Comparison of ENCODE assay signal across 8 mouse cellular contexts in genomic region chr9:106288864-106289263, GRCm38 (mm10). TPM values are rescaled to one million over a fixed set of nuclear protein-coding genes. Genes with fewer than 3 reads are reported as not detected.
A peak's percentile ranks its signal among the peaks of the same experiment; 100 is the strongest.
DNase-seq lines count a peak whose midpoint lies in the region; ATAC-seq lines count a peak whose summit lies in the region.

No protein-coding gene starts in this region.

- H3K9me3 ChIP-seq in limb, embryonic 10.5 days (replicated peaks): no peaks in the 10 kb centered on the region
- H3K9me3 ChIP-seq in midbrain, embryonic 16.5 days (replicated peaks; ENCODE audit: control insufficient read depth, low read length, poor library complexity, severe bottlenecking): no peaks in the 10 kb centered on the region

- 36% methylated on average over 3 of the region's 3 CpGs for WGBS in limb, embryonic 10.5 days
- 25% methylated on average over 3 of the region's 3 CpGs for WGBS in midbrain, embryonic 16.5 days

- peak; percentile 72 for ATAC-seq in midbrain, embryonic 16.5 days

- DNase-seq in 3134 (ENCODE audit: extremely low read depth, insufficient read length, low spot score): peak; percentile 30
- DNase-seq in adrenal gland, adult 18-20 months (ENCODE audit: low spot score in 2 of 2): peak; percentile 62 to 68
- peak; percentile 63 for DNase-seq in embryo, embryonic 9.5 days (ENCODE audit: extremely low spot score)
- peak; percentile 67 to 69 for DNase-seq in gastrocnemius, postnatal 36 days
- peak; percentile 87 for DNase-seq in kidney, adult 18-20 months
- peak; percentile 74 for DNase-seq in limb, embryonic 10.5 days (ENCODE audit: low spot score)
- peak; percentile 86 for DNase-seq in splenic B cell, adult 2 months (ENCODE audit: low read depth, low spot score)

- H3K4me1 ChIP-seq in limb, embryonic 10.5 days: no peaks in the 10 kb centered on the region; the same call in 1 of the 2 replicates
- no peaks in the 10 kb centered on the region for H3K4me1 ChIP-seq in midbrain, embryonic 16.5 days (ENCODE audit: control insufficient read depth, insufficient read depth, low read length)

- H3K4me2 ChIP-seq in midbrain, embryonic 16.5 days (ENCODE audit: low read length): no peak overlapping the region

- peaks cover 76% of the 10 kb centered on the region for H3K36me3 ChIP-seq in limb, embryonic 10.5 days
- H3K36me3 ChIP-seq in midbrain, embryonic 16.5 days (ENCODE audit: control insufficient read depth, insufficient read depth, low read length): no peaks in the 10 kb centered on the region
- no peaks in the 10 kb centered on the region for H3K36me3 ChIP-seq in splenic B cell, adult 2 months (ENCODE audit: control insufficient read depth, insufficient read depth, low read length, poor library complexity, severe bottlenecking)

- 0 out of 2 replicates have a peak overlapping the region, but pooled peaks have one; percentile 42 for H3K9ac ChIP-seq in midbrain, embryonic 16.5 days (ENCODE audit: low read depth, low read length)

- intact Hi-C loops in gastrocnemius, postnatal 36 days (cut with DNase I): loop anchor here (2.0 kb wide), 2 partner anchors 132 to 188 kb away; partner anchors contain the start of gene Parp3

- H3K27me3 ChIP-seq in limb, embryonic 10.5 days (ENCODE audit: low read depth, poor library complexity, severe bottlenecking): no peaks in the 10 kb centered on the region
- H3K27me3 ChIP-seq in midbrain, embryonic 16.5 days (ENCODE audit: control insufficient read depth, insufficient read depth, low read depth, low read length): no peaks in the 10 kb centered on the region
- H3K27me3 ChIP-seq in splenic B cell, adult 2 months (ENCODE audit: control insufficient read depth, insufficient read depth, low read length, poor library complexity, severe bottlenecking): no peaks in the 10 kb centered on the region

- no peak overlapping the region for H3K4me3 ChIP-seq in limb, embryonic 10.5 days
- H3K4me3 ChIP-seq in midbrain, embryonic 16.5 days (ENCODE audit: low read depth, low read length): no peak overlapping the region

- no peak overlapping the region for H3K27ac ChIP-seq in limb, embryonic 10.5 days
- H3K27ac ChIP-seq in midbrain, embryonic 16.5 days (ENCODE audit: low read length): no peak overlapping the region

RNA-seq across cellular contexts. Expression of gene Poc1a, which starts 8.0 kb away (rescaled TPM):
- 1 to 10 TPM; 3.2 to 4.3 TPM for total RNA-seq in adrenal gland, adult 18-20 months (2021)
- total RNA-seq in gastrocnemius, postnatal 36 days (2021): 1 to 10 TPM; 1.5 to 1.7 TPM
- polyA plus RNA-seq in limb, embryonic 10.5 days (2016; fragmentation: Nextera tagmentation; extraction: Ambion mirVana): 42.9 and 43.9 TPM in 2 replicates
- 8.0 and 9.0 TPM in 2 replicates for polyA plus RNA-seq in midbrain, embryonic 16.5 days (2015; fragmentation: Nextera tagmentation; extraction: Ambion mirVana)

RNA-seq across cellular contexts. Expression of gene Alas1, which starts 40.4 kb away (rescaled TPM):
- 1,000 to 10,000 TPM; 1,196 to 1,991 TPM for total RNA-seq in adrenal gland, adult 18-20 months (2021)
- 100 to 1,000 TPM; 235 to 282 TPM for total RNA-seq in gastrocnemius, postnatal 36 days (2021)
- 62.8 and 77.9 TPM in 2 replicates for polyA plus RNA-seq in limb, embryonic 10.5 days (2016; fragmentation: Nextera tagmentation; extraction: Ambion mirVana)
- polyA plus RNA-seq in midbrain, embryonic 16.5 days (2015; fragmentation: Nextera tagmentation; extraction: Ambion mirVana): 108 and 112 TPM in 2 replicates

Comparison
In these comparisons a context has a peak if more than half of its experiments do, and no peak if none do; other contexts are left out.
1. DNase-seq: peak in every context shown above with its lines; median percentile 87 in kidney, adult 18-20 months; 86 in splenic B cell, adult 2 months; 74 in limb, embryonic 10.5 days; 68 in gastrocnemius, postnatal 36 days; 65 in adrenal gland, adult 18-20 months; 63 in embryo, embryonic 9.5 days; 30 in 3134.
2. RNA of gene Alas1, which starts 40.4 kb away (total RNA-seq): 1,196 to 1,991 TPM in adrenal gland, adult 18-20 months; 235 to 282 TPM in gastrocnemius, postnatal 36 days; every median in the first group is over 4 times any median in the second.